Mouse (Mus musculus) heart, postnatal 4 days (tissue): ENCODE measurements around the gene Pi16. TPM values are rescaled to one million over a fixed set of nuclear protein-coding genes. Genes with fewer than 3 reads are reported as not detected.
"Not testable (repeated sequence)": the region's sequence is repeated elsewhere in the genome, so short reads cannot be mapped to it uniquely, and the experiment has no call there.

Source experiments
- DNase-seq: peaks from one replicate; pipeline ENCODE4 v3.0.0; 2021
- total RNA-seq, 2 experiments: library from RNA; stranded (reverse); gene quantifications; 2 replicates each; pipeline ENCODE4 v1.2.3; 2021

Gene Pi16
- total RNA-seq, result 10 to 100 TPM in 1 of 2 experiments, 1 to 10 TPM in 1; 8.8 to 10.2 TPM

GRCm38 (mm10) chr17:29317380-29317779 lies at the start of gene Pi16:
Gene Pi16, plus strand, starts transcription at chr17:29317680.
- DNase-seq, result not testable (repeated sequence)

- no peak for DNase-seq
Measured at GRCm38 (mm10) chr17:29267931-29268681, 49.4 kb upstream of the Pi16 start.

- DNase-seq, result peak; percentile 98
Measured at GRCm38 (mm10) chr17:29268682-29269348, 48.7 kb upstream of the Pi16 start, which contains the start of gene BC004004. Gene BC004004, plus strand, starts transcription at chr17:29268788.

- DNase-seq, result no peak
Measured at GRCm38 (mm10) chr17:29269349-29269706, 48.2 kb upstream of the Pi16 start.

GRCm38 (mm10) chr17:29270148-29270698 lies 47.3 kb upstream of the Pi16 start:
- no peak for DNase-seq

GRCm38 (mm10) chr17:29273156-29273555 lies 44.3 kb upstream of the Pi16 start:
- DNase-seq, result no peak

GRCm38 (mm10) chr17:29273889-29274288 lies 43.6 kb upstream of the Pi16 start:
- peak; percentile 60 for DNase-seq

- no peak for DNase-seq
Measured at GRCm38 (mm10) chr17:29280422-29280821, 37.1 kb upstream of the Pi16 start.

GRCm38 (mm10) chr17:29281541-29281940 lies 35.9 kb upstream of the Pi16 start:
- DNase-seq, result no peak

- DNase-seq, result no peak
Measured at GRCm38 (mm10) chr17:29282216-29282952, 35.1 kb upstream of the Pi16 start.

GRCm38 (mm10) chr17:29291793-29292192 lies 25.7 kb upstream of the Pi16 start:
- DNase-seq, result no peak

- no peak for DNase-seq
Measured at GRCm38 (mm10) chr17:29292996-29293395, 24.5 kb upstream of the Pi16 start.

GRCm38 (mm10) chr17:29293807-29294605 lies 23.5 kb upstream of the Pi16 start:
- DNase-seq, result peak; percentile 54

- DNase-seq, result no peak
Measured at GRCm38 (mm10) chr17:29295835-29296234, 21.6 kb upstream of the Pi16 start.

GRCm38 (mm10) chr17:29297321-29297720 lies 20.2 kb upstream of the Pi16 start:
- DNase-seq, result no peak

GRCm38 (mm10) chr17:29297813-29298212 lies 19.7 kb upstream of the Pi16 start:
- DNase-seq, result no peak

GRCm38 (mm10) chr17:29299282-29299681 lies 18.2 kb upstream of the Pi16 start:
- DNase-seq, result no peak

- DNase-seq, result no peak
Measured at GRCm38 (mm10) chr17:29300926-29301325, 16.6 kb upstream of the Pi16 start.

GRCm38 (mm10) chr17:29301421-29301820 lies 16.1 kb upstream of the Pi16 start:
- DNase-seq, result no peak

GRCm38 (mm10) chr17:29302149-29302548 lies 15.3 kb upstream of the Pi16 start:
- no peak for DNase-seq

- peak; percentile 38 for DNase-seq
Measured at GRCm38 (mm10) chr17:29303087-29303486, 14.4 kb upstream of the Pi16 start.

GRCm38 (mm10) chr17:29303856-29304255 lies 13.6 kb upstream of the Pi16 start:
- DNase-seq, result no peak
